Mouse (Mus musculus) erythroblast, embryonic 14.5 days (primary cell): ENCODE data around the gene Zan.

Source experiments
- GATA1 ChIP-seq: IDR thresholded peaks from 2 replicates; pipeline ENCODE4 v1.6.1; 2012; ENCODE audit warnings: low read length, inconsistent platforms, mixed read lengths
- TAL1 ChIP-seq: IDR thresholded peaks from 3 replicates; pipeline ENCODE4 v1.6.1; 2012; ENCODE audit warnings: low read length, inconsistent platforms, mixed read lengths

- TF ChIP-seq GATA1 (no peak), TAL1 (no peak)
Measured at GRCm38 (mm10) chr5:137346388-137346787, 130.5 kb downstream of the Zan start.
